In the genomic region with DNA sequence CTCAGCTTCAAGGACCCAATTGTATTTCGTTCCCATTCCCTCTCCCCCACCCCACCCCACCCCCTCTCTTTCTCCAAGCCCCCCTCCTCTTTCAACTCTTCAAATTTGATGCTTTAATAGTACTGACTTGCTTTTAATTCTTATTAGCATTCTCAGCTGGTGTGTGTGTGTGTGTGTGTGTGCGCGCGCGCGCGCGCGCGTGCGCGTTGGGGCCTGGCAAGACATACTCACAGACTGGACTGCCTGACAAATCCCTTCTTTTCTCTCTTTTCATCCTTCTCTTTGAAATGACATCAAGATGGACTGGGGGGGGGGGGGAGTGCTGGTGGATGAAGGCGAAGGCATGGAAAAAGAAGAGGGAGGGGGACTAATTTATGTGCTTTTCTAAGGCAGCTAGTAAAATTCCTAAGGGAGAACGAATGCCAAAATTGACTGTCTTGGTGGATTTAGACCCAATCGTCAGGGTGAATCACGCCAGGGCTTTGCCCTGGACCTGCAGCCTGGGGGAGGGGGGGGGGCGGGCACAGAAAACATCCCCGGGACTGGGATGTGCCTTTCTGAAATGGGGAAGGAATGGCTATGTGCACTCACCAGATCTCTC, we compare ENCODE assay signal across 9 mouse cellular contexts. TPM values are rescaled to one million over a fixed set of nuclear protein-coding genes. Genes with fewer than 3 reads are reported as not detected.
DNase-seq lines count a peak whose midpoint lies in the region; ATAC-seq and TF ChIP-seq lines count a peak whose summit lies in the region.
"Had no signal": no experiment of that assay in that cellular context is flagged by ENCODE, and none has a peak within 500 bp of the region (broad histone marks: within the 10 kb centered on the region; RNA-seq: fewer than 3 reads in every experiment).

No protein-coding gene starts in this region.

- no peaks in the 10 kb centered on the region for H3K36me3 ChIP-seq in embryonic facial prominence, embryonic 12.5 days
- H3K36me3 ChIP-seq in kidney, postnatal 0 days (ENCODE audit: insufficient read depth, low read length), result no peaks in the 10 kb centered on the region
- H3K36me3 ChIP-seq in midbrain, embryonic 14.5 days (ENCODE audit: control insufficient read depth, insufficient read depth, low read length), result no peaks in the 10 kb centered on the region

- H3K9me3 ChIP-seq in embryonic facial prominence, embryonic 12.5 days, result no peaks in the 10 kb centered on the region
- H3K9me3 ChIP-seq in kidney, postnatal 0 days (replicated peaks; ENCODE audit: low read length), result no peaks in the 10 kb centered on the region
- no peaks in the 10 kb centered on the region for H3K9me3 ChIP-seq in midbrain, embryonic 14.5 days (ENCODE audit: control insufficient read depth, low read length)

- peak overlapping the region; percentile 54 for H3K4me2 ChIP-seq in embryonic facial prominence, embryonic 12.5 days (replicated peaks)
- peak overlapping the region; percentile 80 for H3K4me2 ChIP-seq in kidney, postnatal 0 days (ENCODE audit: low read length)
- H3K4me2 ChIP-seq in midbrain, embryonic 14.5 days (ENCODE audit: low read length), result peak overlapping the region; percentile 77

- 0 out of 2 replicates have a peak overlapping the region, but pooled peaks have one; percentile 26 for H3K4me3 ChIP-seq in embryonic facial prominence, embryonic 12.5 days
- no peak overlapping the region for H3K4me3 ChIP-seq in kidney, postnatal 0 days (replicated peaks; ENCODE audit: low read depth, low read length)
- H3K4me3 ChIP-seq in midbrain, embryonic 14.5 days (replicated peaks; ENCODE audit: low read depth, low read length), result 0 out of 2 replicates have a peak overlapping the region, but pooled peaks have one; percentile 32

- 0 out of 2 replicates have a peak overlapping the region, but pooled peaks have one; percentile 10 for H3K9ac ChIP-seq in embryonic facial prominence, embryonic 12.5 days
- peak overlapping the region; percentile 31; the same call in 1 of the 2 replicates for H3K9ac ChIP-seq in kidney, postnatal 0 days (ENCODE audit: low read depth, low read length)
- peak overlapping the region; percentile 64; the same call in 1 of the 2 replicates for H3K9ac ChIP-seq in midbrain, embryonic 14.5 days (replicated peaks; ENCODE audit: low read length)

- peak overlapping the region; percentile 99 for H3K27ac ChIP-seq in embryonic facial prominence, embryonic 12.5 days
- peak overlapping the region; percentile 99 for H3K27ac ChIP-seq in kidney, postnatal 0 days
- H3K27ac ChIP-seq in midbrain, embryonic 14.5 days (replicated peaks; ENCODE audit: low read depth, low read length), result peak overlapping the region; percentile 99

- peak; percentile 79 to 81 for DNase-seq in cerebellum, postnatal 10 days
- DNase-seq in cerebellum, postnatal 36 days, result no peak
- peak; percentile 88 for DNase-seq in 3T3-L1 (ENCODE audit: low read depth, low spot score)
- peak; percentile 79 for DNase-seq in kidney, postnatal 0 days (ENCODE audit: low spot score)
- peak; percentile 89 for DNase-seq in midbrain, embryonic 14.5 days
- DNase-seq in layer of hippocampus, postnatal 36 days, result no peak
- DNase-seq in layer of hippocampus, adult 9-10 months (ENCODE audit: low spot score), result no peak

- no peaks in the 10 kb centered on the region for H3K27me3 ChIP-seq in embryonic facial prominence, embryonic 12.5 days
- H3K27me3 ChIP-seq in kidney, postnatal 0 days (ENCODE audit: insufficient read depth, low read length), result no peaks in the 10 kb centered on the region
- no peaks in the 10 kb centered on the region for H3K27me3 ChIP-seq in midbrain, embryonic 14.5 days (ENCODE audit: control insufficient read depth, insufficient read depth, low read length)
- H3K27me3 ChIP-seq: Patski had no signal

- WGBS in embryonic facial prominence, embryonic 12.5 days, result 3% methylated on average over 17 of the region's 18 CpGs
- 7% methylated on average over 18 of the region's 18 CpGs for WGBS in kidney, postnatal 0 days
- WGBS in midbrain, embryonic 14.5 days, result under 1% methylated on average over 18 of the region's 18 CpGs

- no peak for ATAC-seq in embryonic facial prominence, embryonic 12.5 days (ENCODE audit: insufficient number of reproducible peaks, insufficient read depth, low FRiP score, low TSS enrichment)
- no peak for ATAC-seq in kidney, postnatal 0 days (replicated peaks; ENCODE audit: low FRiP score, low read depth)
- peak; percentile 18; the same call in 1 of the 2 replicates for ATAC-seq in midbrain, embryonic 14.5 days (ENCODE audit: low FRiP score, low TSS enrichment)
- ATAC-seq: Patski had no signal

- peaks cover 84% of the 10 kb centered on the region for H3K4me1 ChIP-seq in embryonic facial prominence, embryonic 12.5 days
- peaks cover 78% of the 10 kb centered on the region for H3K4me1 ChIP-seq in kidney, postnatal 0 days (replicated peaks; ENCODE audit: insufficient read depth, low read length)
- H3K4me1 ChIP-seq in midbrain, embryonic 14.5 days (ENCODE audit: control insufficient read depth, insufficient read depth, low read length), result peaks cover 92% of the 10 kb centered on the region

- TF ChIP-seq CTCF in kidney, postnatal 0 days (IDR thresholded peaks at IDR 0.05; ENCODE audit: low read depth), result no peak

RNA-seq across cellular contexts. Expression of a gene that starts 8.2 kb away (rescaled TPM):
- polyA plus RNA-seq in embryonic facial prominence, embryonic 12.5 days (2016; fragmentation: Nextera tagmentation; extraction: Ambion mirVana), result 53.9 and 59.2 TPM in 2 replicates
- polyA plus RNA-seq in kidney, postnatal 0 days (2015; fragmentation: Nextera tagmentation; extraction: Ambion mirVana), result 52.1 and 57.9 TPM in 2 replicates
- polyA plus RNA-seq in midbrain, embryonic 14.5 days (2014; fragmentation: Nextera tagmentation; extraction: Ambion mirVana), result 71.6 and 80.2 TPM in 2 replicates
- 10 to 100 TPM; 68.3 to 69.5 TPM for total RNA-seq in layer of hippocampus, postnatal 36 days (2021)

RNA-seq across cellular contexts. Expression of a gene that starts 54.0 kb away (rescaled TPM):
- polyA plus RNA-seq in embryonic facial prominence, embryonic 12.5 days (2016; fragmentation: Nextera tagmentation; extraction: Ambion mirVana), result 29.2 and 31.9 TPM in 2 replicates
- polyA plus RNA-seq in kidney, postnatal 0 days (2015; fragmentation: Nextera tagmentation; extraction: Ambion mirVana), result 14.8 and 16.1 TPM in 2 replicates
- 42.5 and 61.0 TPM in 2 replicates for polyA plus RNA-seq in midbrain, embryonic 14.5 days (2014; fragmentation: Nextera tagmentation; extraction: Ambion mirVana)
- total RNA-seq in layer of hippocampus, postnatal 36 days (2021), result 10 to 100 TPM; 66.6 to 72.9 TPM

Comparison
In these comparisons a context has a peak if more than half of its experiments do, and no peak if none do; other contexts are left out.
1. DNase-seq: peak in cerebellum, postnatal 10 days (2 of 2), 3T3-L1 (single experiment), kidney, postnatal 0 days (single experiment) and midbrain, embryonic 14.5 days (single experiment); none in cerebellum, postnatal 36 days (0 of 2), layer of hippocampus, postnatal 36 days (0 of 2) and layer of hippocampus, adult 9-10 months (single experiment).
2. H3K9ac ChIP-seq: peak in every context shown above with its lines; median percentile 64 in midbrain, embryonic 14.5 days; 31 in kidney, postnatal 0 days; 10 in embryonic facial prominence, embryonic 12.5 days.
3. Peak in every context shown above with its lines, with median percentiles within 50 percentile points of each other: H3K27ac ChIP-seq and H3K4me2 ChIP-seq.